Mouse (Mus musculus) C2C12 (cell line): ENCODE measurements at regions not wholly inside any gene's neighbourhood (a gene's known extent, or its start where the extent isn't known, plus 50 kb on each side); places are given as distances from the start of the nearest gene placed in this dataset.

ENCODE experiments used
- CEBPB ChIP-seq: IDR thresholded peaks from one replicate; pipeline ENCODE4 v1.6.1; 2011; ENCODE audit warnings: low read depth, mild to moderate bottlenecking, control low read depth, moderate library complexity
- CTCF ChIP-seq: IDR thresholded peaks from one replicate; pipeline ENCODE4 v1.5.1; 2011; ENCODE audit not compliant: control insufficient read depth, insufficient read depth, insufficient read length
- FOSL1 ChIP-seq: IDR thresholded peaks from one replicate; pipeline ENCODE4 v1.8.0; 2011; ENCODE audit warnings: mild to moderate bottlenecking, low read length; ENCODE audit not compliant: poor library complexity, insufficient read depth, severe bottlenecking
- MAX ChIP-seq: IDR thresholded peaks from one replicate; pipeline ENCODE4 v1.6.1; 2011; ENCODE audit warnings: mild to moderate bottlenecking, control low read depth
- MYOD1 ChIP-seq: IDR thresholded peaks from one replicate; pipeline ENCODE4 v1.6.1; 2011; ENCODE audit warnings: low read depth; ENCODE audit not compliant: control insufficient read depth, insufficient read length
- MYOG ChIP-seq: IDR thresholded peaks from one replicate; pipeline ENCODE4 v1.6.1; 2011; ENCODE audit not compliant: control insufficient read depth, insufficient read length; ENCODE audit errors: extremely low read depth
- USF1 ChIP-seq: IDR thresholded peaks from one replicate; pipeline ENCODE4 v1.6.1; 2011; ENCODE audit warnings: low read depth, mild to moderate bottlenecking, control low read depth, moderate library complexity

- TF ChIP-seq CTCF (no peak), MYOG (no peak), USF1 (no peak), MYOD1 (no peak), CEBPB (no peak), MAX (no peak), FOSL1 (no peak)
Observed at GRCm38 (mm10) chr11:71857926-71858325, 108.2 kb downstream of the Wscd1 start.
